Mouse (Mus musculus): ENCODE data around the gene Txndc17.
"Not testable (repeated sequence)": the region's sequence is repeated elsewhere in the genome, so short reads cannot be mapped to it uniquely, and the experiment has no call there.

The Txndc17 gene

DNA sequence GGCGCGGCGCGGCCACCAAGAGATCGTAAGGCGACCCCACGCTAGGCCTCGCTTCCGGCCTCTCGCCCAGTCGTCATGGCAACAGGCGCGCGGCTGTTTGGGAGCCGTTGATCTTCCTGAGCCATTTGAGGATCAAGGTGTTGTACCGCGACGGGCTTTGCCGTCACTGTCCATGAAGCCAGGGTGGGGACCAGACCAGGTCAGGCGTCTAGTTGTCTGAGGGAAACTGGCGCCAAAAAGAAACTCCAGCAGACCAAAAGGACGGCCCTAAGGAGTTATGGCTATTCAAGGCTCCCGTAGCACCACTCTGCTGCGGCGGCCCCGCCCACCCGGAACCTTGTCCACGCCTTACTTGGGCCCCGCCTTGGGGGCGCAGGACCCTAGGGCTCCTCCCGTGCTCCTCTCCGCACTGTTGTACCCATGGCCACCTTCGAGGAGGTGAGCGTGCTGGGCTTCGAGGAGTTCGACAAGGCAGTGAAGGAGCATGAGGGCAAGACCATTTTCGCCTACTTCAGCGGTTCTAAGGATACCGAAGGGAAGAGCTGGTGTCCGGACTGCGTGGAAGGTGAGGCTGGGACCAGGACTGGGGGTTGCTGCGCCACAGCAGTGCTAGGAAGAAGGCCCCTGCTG is at the start of gene Txndc17, which contains the start of gene 4933427D14Rik:
Gene Txndc17, plus strand, starts transcription at position 344 of the 630 bp plus-strand sequence.
Gene 4933427D14Rik, minus strand, starts transcription at position 256 of the 630 bp plus-strand sequence.
- DNase-seq (ENCODE audit: low spot score in 2 of 2): peak; percentile 84 to 86

DNA sequence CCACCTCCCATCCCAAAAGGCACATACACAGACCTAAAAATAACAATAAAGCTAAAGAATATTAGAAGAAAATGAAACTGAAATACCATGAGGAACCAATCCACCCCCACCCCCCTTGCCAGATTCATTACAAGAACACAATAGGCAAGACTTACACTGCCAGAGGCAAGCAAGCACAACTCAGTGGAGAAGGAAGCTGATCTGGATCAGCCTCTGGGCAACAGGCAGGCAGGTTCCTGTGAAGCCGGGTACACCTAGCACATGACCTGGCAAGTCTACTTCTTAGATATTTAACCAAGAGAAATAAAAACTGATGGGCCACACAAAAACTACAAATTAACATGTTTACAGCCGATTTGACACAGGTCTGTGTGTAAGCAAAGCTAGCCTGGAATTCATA is 44.1 kb upstream of the Txndc17 start:
- no peak for DNase-seq (ENCODE audit: low spot score in 2 of 2)

DNA sequence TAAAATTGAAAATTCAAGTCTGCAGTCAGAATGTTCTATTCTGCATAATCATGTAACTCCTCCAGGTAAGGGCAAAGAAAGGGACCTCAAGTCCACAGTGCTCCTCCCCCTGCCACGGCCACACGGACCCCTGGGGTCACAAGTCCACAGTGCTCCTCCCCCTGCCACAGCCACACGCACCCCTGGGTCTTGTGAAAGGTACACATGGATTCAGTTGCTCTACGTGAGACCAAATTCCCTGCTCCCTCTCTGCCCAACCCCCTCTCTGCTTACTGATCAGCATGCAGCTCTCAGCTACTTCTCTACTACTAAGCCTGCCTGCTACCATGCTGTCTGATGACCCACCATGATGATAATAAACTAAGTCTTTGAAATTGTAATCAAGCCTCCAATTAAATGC is 37.5 kb upstream of the Txndc17 start:
- DNase-seq (ENCODE audit: low spot score in 2 of 2): no peak

DNA sequence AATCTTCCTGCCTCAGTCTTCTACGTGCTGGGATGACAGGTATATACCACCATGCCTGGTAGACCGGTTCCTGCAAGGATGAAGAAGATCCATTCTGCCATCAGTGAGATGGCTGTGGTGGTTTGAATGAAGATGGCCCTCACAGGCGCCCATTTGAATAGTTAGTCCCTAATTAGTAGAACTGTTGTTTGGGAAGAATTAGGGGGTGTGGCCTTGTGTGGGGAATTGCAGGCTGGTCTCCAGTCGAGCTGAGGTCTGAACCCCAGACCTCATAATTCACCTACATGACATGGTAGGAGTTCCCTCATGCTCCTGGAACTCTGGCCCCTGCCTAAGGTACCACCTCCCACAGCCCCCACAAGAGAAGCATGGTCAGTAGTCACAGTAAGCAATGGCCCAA is 35.4 kb upstream of the Txndc17 start:
- not testable (repeated sequence) for DNase-seq (ENCODE audit: low spot score in 2 of 2)

DNA sequence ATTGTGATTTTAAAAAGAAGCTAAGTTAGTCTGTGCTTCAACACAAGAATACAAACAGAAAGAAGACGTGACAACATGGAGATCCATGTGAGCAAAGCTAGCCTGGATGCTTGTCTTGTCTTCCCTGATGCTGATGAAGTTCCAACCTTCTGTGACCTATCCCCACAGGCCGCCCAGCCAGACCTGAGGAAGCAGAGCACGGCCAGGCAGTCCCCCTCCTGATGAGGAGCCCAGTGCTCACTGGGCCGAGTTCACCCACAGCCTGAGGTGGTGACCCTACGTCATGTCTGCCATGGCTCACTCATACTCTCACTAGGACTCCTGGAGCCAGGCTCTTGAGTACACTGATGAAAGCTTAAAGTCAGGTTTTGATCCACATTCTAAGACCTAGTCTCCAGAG is 33.8 kb upstream of the Txndc17 start:
- no peak for DNase-seq (ENCODE audit: low spot score in 2 of 2)

DNA sequence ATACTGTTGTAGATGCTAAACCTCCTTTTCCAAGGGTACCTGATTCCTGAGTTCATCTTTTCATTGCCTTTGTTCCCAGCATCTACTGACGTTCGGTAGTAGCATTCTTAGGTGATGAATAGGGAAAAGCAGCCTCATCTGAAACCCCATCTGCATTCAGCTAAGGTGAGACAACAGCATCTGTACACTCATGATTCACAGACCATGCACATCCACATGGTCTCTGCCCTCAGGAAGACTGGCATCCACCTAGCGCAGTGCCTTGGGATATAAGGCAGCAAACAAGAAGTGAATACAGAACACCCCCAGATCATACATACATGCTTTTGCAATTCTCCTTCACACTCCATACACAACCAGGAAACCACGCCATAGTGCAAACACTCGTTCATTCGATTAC is 32.6 kb upstream of the Txndc17 start:
- no peak for DNase-seq (ENCODE audit: low spot score in 2 of 2)

DNA sequence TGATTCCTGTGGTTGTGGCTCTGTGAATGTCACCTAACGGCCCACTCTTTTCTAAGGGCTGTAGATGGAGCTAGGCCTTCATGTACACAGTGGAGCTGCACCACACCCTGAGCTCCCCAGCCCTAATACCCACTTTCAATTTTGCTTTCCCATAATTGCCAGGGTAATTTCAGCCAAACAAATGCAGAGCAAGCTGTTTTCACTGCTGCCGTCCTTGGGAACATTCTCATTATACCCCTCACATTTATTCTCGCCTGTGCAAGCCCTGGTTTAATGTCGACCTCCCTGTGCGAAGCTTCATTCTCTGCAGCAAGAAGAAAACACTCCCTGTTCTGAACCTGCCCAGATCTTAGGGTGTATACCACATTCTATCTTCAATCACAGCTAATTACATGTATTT is 31.4 kb upstream of the Txndc17 start:
- no peak for DNase-seq (ENCODE audit: low spot score in 2 of 2)

DNA sequence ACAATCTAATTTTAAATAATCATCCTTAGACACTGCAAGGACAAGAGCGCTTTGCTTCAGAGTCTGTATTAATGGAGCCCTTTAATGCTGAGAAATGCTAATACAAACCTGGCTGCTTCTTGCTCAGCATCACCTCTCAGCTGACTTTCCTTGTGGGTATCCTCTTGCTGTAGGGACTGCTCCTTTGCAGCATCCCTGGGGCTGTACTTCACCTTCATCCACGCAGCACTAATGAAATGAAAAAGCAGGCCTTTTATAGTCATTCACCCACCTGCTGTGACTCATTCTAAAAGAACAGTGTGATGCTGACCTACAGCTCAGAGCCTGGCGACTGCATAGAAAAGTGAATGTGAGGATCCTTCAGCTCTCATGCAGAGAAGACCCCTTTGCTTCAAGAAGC is 30.8 kb upstream of the Txndc17 start:
- no peak for DNase-seq (ENCODE audit: low spot score in 2 of 2)

DNA sequence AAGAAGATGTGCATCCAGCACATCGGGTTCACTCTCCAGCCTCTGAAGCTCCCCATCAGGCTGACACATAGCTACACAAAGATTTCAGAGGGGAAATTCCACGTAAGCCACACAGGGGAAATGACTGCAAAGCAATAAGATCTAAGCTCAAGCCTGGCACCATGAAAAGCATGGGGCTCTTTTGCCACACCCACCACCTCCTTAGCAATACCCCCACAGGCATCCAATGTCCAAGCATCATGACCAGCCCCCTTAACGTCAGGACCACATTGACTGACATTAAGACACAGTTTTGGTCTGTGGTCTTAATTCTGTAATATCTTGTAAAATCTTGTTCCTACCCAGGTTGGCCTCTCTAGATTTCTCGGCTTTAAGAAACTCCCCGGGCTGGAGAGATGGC is 26.8 kb upstream of the Txndc17 start:
- no peak for DNase-seq (ENCODE audit: low spot score in 2 of 2)

DNA sequence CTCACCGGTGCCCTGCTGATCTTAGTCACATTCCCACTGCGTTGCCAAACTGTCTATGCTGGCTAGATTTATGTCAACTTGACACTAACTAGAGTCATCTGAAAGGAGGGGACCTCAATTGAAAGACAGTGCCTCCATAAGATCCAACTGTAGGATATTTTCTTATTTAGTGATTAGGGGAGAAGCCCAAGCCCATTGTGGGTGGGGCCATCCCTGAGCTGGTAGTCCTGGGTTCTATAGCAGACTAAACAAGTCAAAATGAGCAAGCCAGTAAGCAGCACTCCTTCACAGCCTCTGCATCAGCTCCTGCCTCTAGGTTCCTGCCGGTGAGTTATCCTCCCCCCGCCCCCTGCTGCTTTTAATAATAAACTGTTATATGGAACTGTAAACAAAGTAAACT is 26.2 kb upstream of the Txndc17 start:
- no peak for DNase-seq (ENCODE audit: low spot score in 2 of 2)

DNA sequence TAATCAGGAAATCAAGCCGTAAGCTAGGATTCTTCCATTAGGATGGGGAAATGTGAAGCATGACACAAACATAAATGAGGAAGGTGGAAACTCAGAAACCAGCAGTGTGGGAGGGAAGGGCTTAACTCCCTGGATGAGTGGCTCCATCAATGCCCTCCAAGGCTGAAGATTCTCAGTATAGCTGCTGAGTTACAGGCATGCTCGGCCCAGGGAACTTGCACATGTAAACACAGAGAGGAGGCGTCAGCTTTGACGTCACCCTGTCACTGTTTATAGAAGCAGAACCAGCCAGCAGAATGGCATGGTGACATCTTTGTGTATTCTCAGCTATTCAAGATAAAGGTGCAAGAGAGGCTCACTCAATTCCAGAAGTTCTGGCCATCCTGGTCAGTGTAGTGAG is 23.1 kb upstream of the Txndc17 start:
- no peak for DNase-seq (ENCODE audit: low spot score in 2 of 2)

DNA sequence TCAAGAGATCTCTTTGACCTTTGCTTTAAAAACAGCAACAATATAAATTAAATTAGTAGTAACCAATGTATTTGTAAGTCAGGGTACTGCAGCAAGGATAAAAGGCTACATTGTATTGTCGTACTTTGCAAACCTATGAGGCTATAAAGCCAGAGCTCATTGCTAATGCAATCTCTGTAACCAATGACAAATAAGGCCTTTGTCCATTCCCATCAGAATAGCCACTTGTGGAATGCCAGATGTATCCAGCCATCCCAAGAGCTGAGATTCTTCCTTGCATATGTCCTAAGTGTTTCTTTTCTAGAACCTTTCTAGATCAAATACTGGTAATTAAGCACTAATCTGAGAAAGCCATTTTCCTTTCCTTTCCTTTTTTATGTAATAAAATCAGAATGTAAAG is 16.5 kb upstream of the Txndc17 start:
- no peak for DNase-seq (ENCODE audit: low spot score in 2 of 2)

DNA sequence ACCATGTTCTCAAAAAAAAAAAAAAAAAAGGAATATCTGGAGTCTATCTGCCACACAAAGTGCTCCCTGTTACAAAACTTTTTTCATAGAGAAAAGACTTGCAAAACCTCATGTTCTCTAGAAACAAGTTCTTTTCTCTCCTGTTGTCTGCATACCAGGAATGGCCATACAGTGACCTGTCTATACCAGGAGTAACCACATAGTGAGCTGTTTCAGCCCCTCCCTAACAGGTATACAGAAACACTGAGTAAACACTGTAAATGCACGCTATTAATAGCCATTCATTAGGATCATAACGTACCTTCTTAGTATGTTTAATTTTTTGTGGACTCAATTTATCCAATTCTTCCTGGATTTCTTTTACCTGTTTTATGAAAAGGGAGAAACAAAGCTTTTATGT is 13.1 kb upstream of the Txndc17 start:
- DNase-seq (ENCODE audit: low spot score in 2 of 2): no peak

DNA sequence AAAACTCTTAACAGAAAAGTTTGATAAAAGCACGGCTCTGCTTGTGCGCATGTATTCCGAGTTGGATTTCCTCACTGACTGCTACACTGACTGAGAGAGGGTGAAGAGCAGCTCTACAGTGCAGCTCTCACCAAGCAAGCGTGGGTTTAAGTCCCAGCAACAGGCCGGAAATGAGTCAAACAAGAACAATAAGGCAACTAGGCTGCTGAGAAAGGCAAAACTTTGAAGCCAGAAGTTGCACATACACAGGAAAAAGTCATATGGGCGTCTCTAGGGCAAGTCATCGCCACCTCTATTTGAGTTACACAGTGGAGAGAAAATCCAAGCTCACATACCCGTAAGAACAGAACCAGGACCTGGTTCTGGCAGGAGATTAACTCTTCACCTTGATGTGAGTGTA is 10.8 kb upstream of the Txndc17 start:
- DNase-seq (ENCODE audit: low spot score in 2 of 2): no peak

DNA sequence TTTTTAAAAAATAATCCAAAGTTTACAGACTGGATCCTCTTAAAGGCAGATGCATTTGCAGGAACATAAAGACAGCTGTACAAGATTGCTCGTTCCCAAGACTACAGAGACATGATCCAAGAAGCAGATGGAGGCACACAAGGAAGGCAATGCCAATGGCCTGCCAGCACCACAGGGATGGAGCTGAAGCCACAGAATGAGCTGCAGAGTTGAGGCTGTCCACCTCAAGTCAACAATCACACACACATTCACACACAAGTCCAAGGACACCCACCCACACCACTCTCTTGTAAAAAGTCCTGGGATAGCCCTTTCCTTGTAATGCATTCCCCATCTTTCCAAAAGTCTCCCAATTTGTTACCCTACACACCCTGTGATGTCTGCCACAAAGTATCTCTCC is 3.9 kb upstream of the Txndc17 start:
- no peak for DNase-seq (ENCODE audit: low spot score in 2 of 2)

DNA sequence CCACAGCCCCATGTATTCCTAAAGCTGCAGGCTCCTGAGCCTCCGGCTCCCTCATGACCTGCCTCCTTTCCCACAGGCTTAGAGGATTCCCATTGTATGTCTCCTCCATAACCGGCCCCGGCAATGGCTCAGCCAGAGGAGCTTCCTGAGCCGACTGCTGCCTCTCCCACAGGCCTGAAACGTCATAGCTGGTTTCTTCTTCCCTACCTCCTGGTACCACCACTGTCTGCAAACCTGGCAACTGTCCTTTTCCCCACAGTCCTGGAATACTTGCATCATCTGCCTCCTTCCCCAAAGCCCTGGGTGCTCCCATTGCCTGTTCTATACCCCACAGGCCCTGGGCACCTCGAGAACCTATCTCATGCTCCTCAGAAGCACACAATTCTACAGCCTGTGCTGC is 2.1 kb upstream of the Txndc17 start:
- no peak for DNase-seq (ENCODE audit: low spot score in 2 of 2)

DNA sequence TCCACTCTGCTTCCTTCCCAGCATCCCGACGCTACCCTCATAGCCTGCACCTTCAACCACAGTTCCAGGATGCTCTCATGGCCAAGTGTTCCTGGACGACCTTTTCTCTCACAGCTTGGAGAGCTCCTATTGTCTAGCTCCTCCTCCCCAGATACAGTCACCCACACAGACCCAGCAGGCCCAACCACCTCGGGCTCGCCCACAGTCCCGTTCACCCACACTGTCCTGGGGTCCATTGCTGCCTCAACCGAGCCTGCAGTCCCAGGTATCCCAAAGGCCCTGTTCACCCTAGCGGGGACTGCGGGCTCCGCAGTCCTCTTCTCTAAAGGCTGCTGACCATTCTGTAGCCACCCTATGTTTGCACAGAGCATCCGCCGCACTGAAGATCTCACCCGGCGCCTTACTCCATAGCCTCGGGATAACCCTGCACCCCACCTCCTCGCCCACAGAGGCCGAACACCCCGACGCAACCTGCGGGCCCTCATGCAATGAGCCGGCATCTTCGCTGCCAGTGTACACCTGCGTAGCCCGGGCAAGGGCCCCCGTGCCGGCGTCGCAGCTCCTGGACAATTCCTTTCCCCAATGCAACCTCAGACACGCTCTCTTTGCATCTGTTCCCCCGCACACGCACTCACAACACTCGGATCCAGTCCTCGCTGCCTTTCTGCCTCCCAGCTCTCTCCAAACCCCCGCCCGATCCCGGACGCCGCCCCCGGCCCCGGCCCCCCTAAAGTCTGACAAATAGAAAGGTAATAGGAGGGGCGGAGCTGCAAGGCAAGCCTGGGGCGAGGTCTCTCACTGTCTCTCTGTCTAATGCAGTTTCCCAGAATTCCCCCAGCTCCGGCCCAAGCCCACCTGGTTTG is 775 bp upstream of the Txndc17 start, which contains the start of gene Gm43951:
Gene Gm43951, minus strand, starts transcription at position 500 of the 863 bp plus-strand sequence.
- DNase-seq (ENCODE audit: low spot score in 2 of 2): peak; percentile 21 to 22

DNA sequence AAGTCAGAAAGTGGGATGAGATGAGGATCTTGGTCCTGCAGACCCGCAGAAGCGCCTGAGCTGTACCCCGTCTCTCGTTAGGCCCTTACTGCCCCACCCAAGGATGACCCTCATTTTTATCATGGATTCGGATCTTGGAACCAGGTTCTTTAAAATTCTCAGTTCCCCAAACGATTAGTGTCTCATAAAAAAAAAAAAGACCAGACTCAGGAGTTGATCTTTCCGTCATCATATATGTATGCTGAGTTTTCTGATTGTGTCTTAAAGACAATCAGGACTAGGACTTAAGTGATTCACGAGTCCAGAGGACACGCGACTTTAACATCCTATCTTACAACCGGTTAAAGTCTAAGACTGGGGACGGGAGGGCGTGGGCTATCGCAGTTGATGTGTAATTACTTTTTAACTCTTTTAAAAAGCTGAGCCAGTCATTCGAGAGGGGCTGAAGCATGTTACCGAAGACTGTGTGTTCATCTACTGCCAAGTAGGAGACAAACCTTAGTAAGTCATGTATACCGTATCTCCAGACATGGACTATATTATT is 559 bp downstream of the Txndc17 start:
- no peak for DNase-seq (ENCODE audit: low spot score in 2 of 2)

DNA sequence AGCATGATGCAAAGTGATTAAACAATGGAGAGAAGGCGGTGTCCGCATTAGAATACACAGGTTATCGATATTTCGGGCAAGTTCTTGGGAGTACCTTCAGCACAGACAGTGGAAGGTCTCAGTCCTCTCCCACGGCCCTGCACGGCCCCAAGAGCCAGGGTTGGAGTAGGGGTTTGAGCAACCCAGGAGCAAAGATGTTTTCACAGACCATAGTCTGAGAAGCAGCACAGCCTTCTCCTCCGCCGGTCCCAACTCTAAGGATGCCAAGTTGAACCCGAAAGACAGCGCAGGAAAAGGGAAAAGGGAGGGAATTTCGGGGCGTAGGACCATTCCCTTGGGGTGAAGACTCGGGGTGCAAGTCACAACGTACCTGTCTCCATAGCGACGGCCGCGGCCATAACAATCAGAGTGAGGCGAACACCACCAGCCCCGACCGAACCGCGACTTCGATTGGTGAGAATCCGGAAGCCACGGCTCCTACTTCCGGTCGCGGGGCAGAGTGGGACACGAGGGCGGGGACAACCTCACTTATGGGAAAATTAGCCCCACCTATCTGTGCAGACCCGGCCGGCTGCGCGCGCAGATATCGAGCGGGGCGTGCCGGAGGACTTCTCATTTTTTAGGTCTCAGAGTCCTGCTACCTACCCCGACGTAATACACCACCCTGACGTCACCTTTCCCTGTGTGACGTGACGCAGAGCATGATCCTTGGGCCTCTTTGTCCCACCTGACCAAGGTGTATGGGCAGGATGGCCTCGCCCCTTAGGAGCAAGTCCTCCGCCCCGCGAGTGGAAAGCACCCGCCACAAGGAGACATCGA is 7.5 kb downstream of the Txndc17 start:
- peak; percentile 87 to 88 for DNase-seq (ENCODE audit: low spot score in 2 of 2)

DNA sequence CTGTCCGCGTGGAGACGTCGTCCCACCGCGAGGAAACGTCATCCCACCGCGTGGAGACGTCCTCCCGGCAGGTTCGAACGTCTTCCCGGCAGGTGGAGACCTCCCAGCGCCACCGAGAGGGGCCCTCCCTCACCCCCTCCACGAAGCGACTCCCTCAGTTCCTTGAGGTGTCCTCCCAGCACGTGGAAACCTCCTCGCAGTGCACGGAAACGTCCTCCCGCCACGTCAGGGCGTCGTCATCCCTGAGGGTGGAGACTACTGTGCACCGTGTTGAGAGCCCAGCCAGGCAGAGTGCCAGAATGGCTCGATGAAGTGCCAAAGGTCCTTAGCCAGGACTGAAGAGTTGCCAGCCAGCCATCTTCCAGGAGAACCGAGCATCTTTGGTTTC is 8.1 kb downstream of the Txndc17 start, which contains the start of gene Med31:
Gene Med31, minus strand, starts transcription at position 183 of the 388 bp plus-strand sequence.
- peak; percentile 62 to 68 for DNase-seq (ENCODE audit: low spot score in 2 of 2)

DNA sequence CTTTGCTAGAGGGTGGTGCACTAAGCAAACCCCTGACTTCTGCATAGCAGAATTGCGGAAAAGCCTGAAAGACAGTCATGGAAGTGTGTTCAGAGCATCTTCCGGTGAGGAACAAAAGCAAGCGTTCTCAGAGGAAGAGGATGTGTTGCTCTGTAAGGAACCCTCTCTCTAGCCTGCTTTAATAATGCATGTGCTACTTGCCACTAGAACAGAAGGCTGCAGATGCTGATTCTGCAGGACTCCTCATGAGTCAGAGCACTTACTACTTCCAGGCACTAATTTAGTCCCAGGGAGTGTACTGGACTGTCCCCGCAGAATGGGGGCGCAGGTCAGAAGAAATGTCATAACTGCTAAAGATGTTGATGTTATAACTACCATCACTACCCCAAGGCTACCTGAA is 9.8 kb downstream of the Txndc17 start:
- DNase-seq (ENCODE audit: low spot score in 2 of 2): no peak

DNA sequence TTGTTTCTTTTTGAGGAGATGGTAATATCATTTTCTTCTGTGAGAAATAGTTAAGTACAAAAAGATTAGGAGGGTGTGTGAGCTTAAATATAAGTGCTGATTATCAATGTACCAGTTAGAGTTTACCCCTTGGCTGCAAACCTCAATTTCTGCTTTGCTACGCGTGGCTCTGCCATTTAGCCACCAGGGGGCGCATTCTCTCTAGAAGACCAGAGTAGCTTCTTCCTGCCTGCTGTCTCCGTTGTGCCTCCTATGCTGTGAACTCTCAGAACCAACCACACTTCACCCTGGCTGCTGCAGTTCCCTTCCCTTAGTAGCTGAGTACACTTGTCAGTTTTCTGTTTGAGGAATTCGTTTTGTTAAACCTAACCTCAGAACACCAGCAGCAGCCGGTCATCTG is 13.9 kb downstream of the Txndc17 start:
- peak; percentile 57 to 85 for DNase-seq (ENCODE audit: low spot score in 2 of 2)
